Mouse (Mus musculus) liver (tissue): Measurements from ENCODE around the gene Chst15.

Experiments used
- DNase-seq: peaks from one replicate; pipeline ENCODE4 v3.0.0-alpha.2; 2020; ENCODE audit warnings: mixed read lengths

The Chst15 gene

GRCm38 (mm10) chr7:132299661-132300210 is 17.3 kb downstream of the Chst15 start:
- no peak for DNase-seq

- DNase-seq: no peak
Observed at GRCm38 (mm10) chr7:132298412-132298990, 18.5 kb downstream of the Chst15 start.

- DNase-seq: no peak
Observed at GRCm38 (mm10) chr7:132296661-132297443, 20.2 kb downstream of the Chst15 start.

GRCm38 (mm10) chr7:132296132-132296531 is 20.9 kb downstream of the Chst15 start:
- no peak for DNase-seq

- DNase-seq: no peak
Observed at GRCm38 (mm10) chr7:132287340-132287664, 29.7 kb downstream of the Chst15 start.

- DNase-seq: peak; percentile 21
Observed at GRCm38 (mm10) chr7:132286630-132287339, 30.2 kb downstream of the Chst15 start.

- no peak for DNase-seq
Observed at GRCm38 (mm10) chr7:132284795-132285194, 32.2 kb downstream of the Chst15 start.

GRCm38 (mm10) chr7:132284048-132284737 is 32.8 kb downstream of the Chst15 start:
- no peak for DNase-seq

- DNase-seq: no peak
Observed at GRCm38 (mm10) chr7:132282576-132282975, 34.5 kb downstream of the Chst15 start.

GRCm38 (mm10) chr7:132282161-132282560 is 34.9 kb downstream of the Chst15 start:
- no peak for DNase-seq

- DNase-seq: no peak
Observed at GRCm38 (mm10) chr7:132281753-132282152, 35.3 kb downstream of the Chst15 start.

GRCm38 (mm10) chr7:132278658-132279057 is 38.4 kb downstream of the Chst15 start:
- no peak for DNase-seq

GRCm38 (mm10) chr7:132276287-132276686 is 40.7 kb downstream of the Chst15 start:
- DNase-seq: no peak

GRCm38 (mm10) chr7:132273741-132274513 is 43.1 kb downstream of the Chst15 start:
- no peak for DNase-seq

GRCm38 (mm10) chr7:132272984-132273383 is 44.0 kb downstream of the Chst15 start:
- no peak for DNase-seq

GRCm38 (mm10) chr7:132270364-132270763 is 46.7 kb downstream of the Chst15 start:
- no peak for DNase-seq

GRCm38 (mm10) chr7:132269661-132270060 is 47.4 kb downstream of the Chst15 start:
- DNase-seq: no peak

- no peak for DNase-seq
Observed at GRCm38 (mm10) chr7:132267721-132268498, 49.1 kb downstream of the Chst15 start.

GRCm38 (mm10) chr7:132264763-132265162 is 52.3 kb downstream of the Chst15 start:
- no peak for DNase-seq

GRCm38 (mm10) chr7:132263186-132263585 is 53.8 kb downstream of the Chst15 start:
- no peak for DNase-seq

- DNase-seq: peak; percentile 56
Observed at GRCm38 (mm10) chr7:132262696-132263095, 54.3 kb downstream of the Chst15 start.
